Mouse (Mus musculus): ENCODE measurements at regions not wholly inside any gene's neighbourhood (a gene's known extent, or its start where the extent isn't known, plus 50 kb on each side); places are given as distances from the start of the nearest gene placed in this dataset.

DNA sequence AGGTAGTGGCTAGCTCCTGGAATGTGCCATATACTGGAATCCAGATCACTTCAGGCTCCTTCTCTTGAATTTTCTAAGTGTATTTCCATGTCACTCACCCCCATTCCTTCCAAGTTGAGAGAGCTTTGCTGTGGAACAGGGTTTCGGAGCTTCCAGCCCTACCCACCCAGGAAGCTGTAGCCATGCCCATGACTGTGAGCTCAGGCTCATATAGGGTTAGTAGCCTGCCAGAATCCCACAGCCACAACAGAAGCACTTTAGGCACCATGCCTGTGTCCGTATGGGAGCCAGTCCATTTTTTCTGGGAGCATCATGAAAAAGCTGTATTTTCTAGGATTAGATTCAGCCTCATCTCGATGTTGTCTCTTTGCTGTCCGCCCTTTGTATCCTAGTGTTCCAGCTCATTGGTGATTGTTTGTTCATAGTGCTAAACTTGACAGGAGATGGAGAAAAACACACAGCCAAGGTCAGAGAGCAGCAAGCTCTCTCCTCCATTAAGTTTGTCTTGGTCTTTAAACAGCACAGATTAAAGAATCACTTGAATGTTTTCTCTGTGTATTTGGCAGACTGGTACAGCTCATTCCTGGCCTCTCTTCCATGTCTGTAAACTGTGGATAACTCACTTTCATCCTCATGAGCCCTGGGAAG is 526.2 kb upstream of the 4930452B06Rik start:
- in situ Hi-C loops (cut with MboI, MseI) = no loop called here

GRCm38 (mm10) chr14:9191664-9192063 is 525.6 kb upstream of the 4930452B06Rik start:
- in situ Hi-C loops (cut with MboI, MseI) = no loop called here

- in situ Hi-C loops (cut with MboI, MseI) = no loop called here
Measured at GRCm38 (mm10) chr14:9161336-9161735, 495.3 kb upstream of the 4930452B06Rik start.

DNA sequence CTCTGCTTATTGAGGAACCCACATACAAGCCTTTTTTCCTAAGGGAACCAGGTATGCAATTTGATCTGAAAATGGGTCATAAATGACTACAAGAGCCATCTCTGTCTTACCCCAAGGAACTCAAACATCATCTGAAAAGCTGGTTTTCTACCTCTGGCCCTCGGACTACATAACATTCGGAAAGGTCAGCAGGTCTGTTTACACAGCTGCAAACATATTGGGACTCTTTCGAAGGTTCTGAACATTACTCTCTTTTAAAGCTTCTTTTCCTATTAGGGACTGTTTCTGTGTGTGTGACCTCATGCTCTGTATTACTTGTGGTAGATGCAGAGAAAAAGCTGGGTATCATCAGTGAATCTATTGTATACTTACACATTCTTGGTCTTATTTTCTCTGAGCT is 491.9 kb upstream of the 4930452B06Rik start:
- in situ Hi-C loops (cut with MboI, MseI) = no loop called here

GRCm38 (mm10) chr14:9150841-9151240 is 484.8 kb upstream of the 4930452B06Rik start:
- in situ Hi-C loops (cut with MboI, MseI) = no loop called here

GRCm38 (mm10) chr14:9146595-9147219 is 480.7 kb upstream of the 4930452B06Rik start:
- in situ Hi-C loops (cut with MboI, MseI) = no loop called here

DNA sequence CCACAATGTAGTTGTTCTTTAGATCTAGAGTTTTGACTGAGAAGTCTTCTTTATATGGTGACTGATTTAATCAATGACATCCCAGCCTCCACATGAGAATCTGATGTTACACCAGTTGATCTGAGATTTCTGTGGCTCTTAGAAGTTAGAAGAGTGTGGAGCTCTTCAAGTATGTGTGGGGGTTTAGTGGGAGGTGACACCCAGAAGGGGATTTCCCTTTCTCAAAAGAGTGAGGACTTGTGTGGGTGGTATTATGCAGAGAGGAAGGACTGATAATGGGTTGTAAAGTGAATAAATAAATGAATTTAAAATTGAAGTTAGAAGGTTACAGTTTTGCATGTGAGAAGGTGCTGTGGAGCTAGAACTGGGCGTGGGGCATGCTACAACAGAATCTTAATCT is 439.7 kb upstream of the 4930452B06Rik start:
- in situ Hi-C loops (cut with MboI, MseI) = loop anchor here (10.0 kb wide), 1 partner anchor 1009 kb away; no protein-coding TSS in a partner anchor

DNA sequence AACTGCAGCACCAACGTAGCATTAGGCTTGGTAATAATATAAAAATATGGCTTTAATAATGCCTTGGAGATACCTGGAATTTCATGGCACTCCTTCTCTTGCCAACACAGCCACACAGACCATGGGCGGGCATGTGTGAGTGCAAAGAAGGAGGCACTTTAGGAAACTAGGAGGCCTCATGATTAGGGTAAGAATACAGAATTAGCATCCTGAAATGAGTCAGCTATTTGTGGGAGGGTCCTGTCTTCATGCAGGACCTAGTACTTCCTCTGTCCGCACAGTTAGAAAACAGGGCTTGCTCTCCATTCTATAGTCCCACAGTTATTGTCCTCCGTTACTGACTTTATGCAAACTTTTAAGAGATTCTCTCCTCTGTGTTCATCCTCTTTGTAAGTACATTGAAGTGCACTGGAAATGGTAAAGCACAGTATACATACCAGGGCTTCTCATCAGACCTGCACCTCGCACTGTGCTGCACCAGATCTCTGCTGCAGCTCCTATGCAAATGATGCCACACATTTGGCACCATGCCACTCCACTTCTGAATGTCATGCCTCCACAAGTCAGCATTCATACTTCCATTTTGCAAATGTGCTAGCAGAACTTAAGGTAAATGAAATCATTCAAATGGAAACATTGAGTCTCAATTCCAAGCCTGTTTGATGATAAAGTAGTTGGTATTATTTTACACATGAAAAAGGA is 423.7 kb upstream of the 4930452B06Rik start:
- in situ Hi-C loops (cut with MboI, MseI) = no loop called here

GRCm38 (mm10) chr14:9087103-9087502 is 421.1 kb upstream of the 4930452B06Rik start:
- in situ Hi-C loops (cut with MboI, MseI) = no loop called here

DNA sequence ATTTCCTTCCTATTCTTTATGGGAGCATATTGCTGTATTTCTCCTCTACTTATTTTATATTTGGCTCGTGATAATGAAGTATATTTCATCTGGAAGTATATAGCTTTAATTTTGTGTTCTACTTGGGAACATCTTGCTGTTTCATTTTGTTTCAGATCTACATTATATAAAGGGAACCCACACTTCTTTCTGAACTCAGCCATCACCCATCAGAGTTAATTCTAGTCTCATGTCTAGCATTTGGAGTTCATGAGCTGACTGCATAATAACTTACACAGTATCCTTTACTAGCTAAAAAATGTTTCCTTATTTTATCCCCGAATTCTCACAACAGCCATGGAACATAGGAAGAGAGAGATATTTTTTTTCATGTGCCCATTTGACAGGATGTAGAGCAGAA is 413.6 kb upstream of the 4930452B06Rik start:
- in situ Hi-C loops (cut with MboI, MseI) = no loop called here

DNA sequence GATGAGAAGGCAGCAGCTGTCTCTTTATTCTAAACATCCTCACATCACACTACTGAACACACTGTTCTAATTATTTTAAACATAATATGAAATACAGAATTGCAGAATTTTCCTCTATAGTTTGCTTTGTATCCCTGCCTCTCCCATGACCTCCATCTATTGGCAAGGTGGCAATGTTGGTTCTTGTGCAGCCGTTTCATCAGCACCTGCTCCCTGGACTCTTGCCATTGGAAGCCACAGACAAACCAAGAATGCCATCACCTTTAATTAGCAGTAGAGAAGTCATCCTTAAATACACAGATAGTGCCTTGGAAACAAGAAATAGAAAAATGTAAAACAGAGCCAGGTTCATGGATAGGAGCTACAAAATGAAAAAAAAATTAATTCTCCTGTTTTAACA is 413.0 kb upstream of the 4930452B06Rik start:
- in situ Hi-C loops (cut with MboI, MseI) = no loop called here

DNA sequence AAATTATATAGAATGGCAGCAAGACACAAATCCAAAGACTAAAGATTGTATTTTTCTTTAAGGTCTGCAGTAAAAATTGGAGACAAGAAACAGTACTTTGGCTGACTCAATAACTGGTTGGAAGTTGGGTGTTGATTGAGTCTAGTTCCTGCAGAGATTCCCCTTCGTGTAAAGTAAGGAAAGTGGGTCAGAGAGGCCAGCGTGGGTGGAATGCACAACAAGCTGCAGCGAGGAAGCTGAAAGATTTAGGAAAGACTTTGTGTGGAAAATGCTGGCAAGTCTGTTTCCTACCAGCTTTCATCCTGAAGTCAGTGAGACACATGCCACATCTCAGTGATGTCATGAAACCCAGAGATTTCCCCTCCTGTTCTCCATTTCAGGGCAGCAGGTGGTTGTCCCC is 405.1 kb upstream of the 4930452B06Rik start:
- in situ Hi-C loops (cut with MboI, MseI) = no loop called here

- in situ Hi-C loops (cut with MboI, MseI) = no loop called here
Measured at GRCm38 (mm10) chr14:9060058-9060457, 394.0 kb upstream of the 4930452B06Rik start.

GRCm38 (mm10) chr14:9028811-9029210 is 362.8 kb upstream of the 4930452B06Rik start:
- in situ Hi-C loops (cut with MboI, MseI) = loop anchor here (5.0 kb wide), 1 partner anchor 652 kb away; the partner anchor contains the start of gene Oit1

DNA sequence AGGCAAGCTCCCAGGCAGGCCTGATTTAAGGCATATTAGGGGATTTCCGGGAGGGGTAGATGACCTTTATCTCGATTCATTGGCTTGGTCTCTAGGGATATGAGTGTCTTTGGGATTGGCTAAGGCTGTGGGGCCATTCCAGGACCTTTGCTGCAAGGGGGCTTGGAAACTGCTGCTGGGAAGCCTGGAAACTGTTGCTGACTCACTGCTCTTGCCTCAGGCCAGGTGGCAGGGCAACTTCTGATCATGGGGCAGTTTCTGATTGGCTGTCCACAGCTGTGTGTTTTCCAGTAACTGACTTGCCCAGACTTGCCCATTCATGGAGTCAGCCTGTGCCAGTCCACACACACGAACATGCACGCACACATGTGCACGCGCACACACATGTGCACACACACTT is 349.8 kb upstream of the 4930452B06Rik start:
- in situ Hi-C loops (cut with MboI, MseI) = no loop called here

DNA sequence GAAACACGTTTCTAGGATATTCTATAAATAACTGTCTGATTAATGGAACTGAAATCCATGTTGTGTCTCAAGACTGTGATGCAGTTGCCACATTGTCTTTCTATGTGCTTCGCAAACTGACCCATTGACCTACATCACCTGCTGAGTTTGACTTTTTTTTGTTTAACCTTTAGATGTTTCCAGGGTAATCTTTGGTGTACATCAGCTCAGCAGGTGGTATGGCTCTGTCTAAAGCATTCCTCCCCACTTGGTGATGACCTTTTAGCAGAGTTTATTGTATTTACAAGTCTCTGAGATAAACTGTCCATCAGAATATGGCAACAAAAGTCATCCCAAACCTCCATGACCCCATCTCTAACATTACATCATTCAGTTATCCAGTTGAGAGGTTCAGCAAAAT is 337.0 kb upstream of the 4930452B06Rik start:
- in situ Hi-C loops (cut with MboI, MseI) = no loop called here

GRCm38 (mm10) chr14:9000408-9001092 is 334.5 kb upstream of the 4930452B06Rik start:
- in situ Hi-C loops (cut with MboI, MseI) = no loop called here

DNA sequence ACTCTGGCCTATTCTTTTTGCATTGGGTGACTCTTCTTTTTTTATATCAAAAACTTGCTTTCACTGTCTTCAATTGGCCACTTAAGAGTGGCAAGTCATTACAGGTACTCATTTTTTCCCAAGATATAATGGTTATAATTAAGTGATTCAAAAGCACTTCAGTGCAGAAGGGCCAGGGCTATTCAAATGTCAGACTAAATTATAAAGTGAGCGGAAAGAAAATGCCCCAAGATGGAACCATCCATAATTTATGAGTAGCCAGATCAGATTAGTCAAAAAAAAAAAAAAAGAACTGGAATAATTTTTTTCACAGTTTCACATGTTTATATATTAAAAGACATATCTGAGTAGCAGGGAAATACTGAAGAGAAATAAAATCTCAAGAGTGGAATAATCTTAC is 333.8 kb upstream of the 4930452B06Rik start:
- in situ Hi-C loops (cut with MboI, MseI) = no loop called here

GRCm38 (mm10) chr14:8993421-8993820 is 327.4 kb upstream of the 4930452B06Rik start:
- in situ Hi-C loops (cut with MboI, MseI) = no loop called here

DNA sequence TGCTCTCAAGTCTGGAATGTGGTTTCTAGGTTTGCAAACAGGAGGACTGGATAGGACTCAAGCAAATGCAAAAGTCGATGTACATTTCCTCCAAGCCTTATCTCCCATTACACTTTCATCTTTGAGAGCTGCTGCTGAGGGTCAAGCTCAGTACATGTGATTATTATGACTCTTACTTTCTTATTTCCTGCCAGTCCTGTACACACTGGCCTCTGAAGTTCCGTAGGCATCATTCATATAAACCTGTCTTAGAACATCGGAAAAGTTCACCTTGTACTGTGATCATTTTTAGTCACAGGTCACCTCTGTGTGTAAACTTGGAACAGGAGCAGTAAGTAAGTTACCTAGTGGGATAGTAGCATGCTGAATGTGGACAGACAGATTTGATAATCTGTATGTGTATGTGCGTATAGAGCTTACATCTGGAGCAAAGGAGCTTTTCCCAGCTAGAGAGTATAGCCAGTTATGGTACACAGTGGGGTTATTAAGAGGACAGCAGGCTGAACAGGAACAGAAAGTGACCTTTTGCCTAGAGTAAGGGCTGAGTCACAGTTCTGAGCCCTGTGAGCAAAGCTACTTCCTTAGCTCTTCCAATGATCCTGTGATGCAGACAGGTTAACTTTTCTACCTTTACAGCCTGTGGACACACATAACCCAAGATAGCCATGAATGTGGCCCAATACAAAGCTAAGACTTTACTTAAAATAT is 319.2 kb upstream of the 4930452B06Rik start:
- in situ Hi-C loops (cut with MboI, MseI) = no loop called here

- in situ Hi-C loops (cut with MboI, MseI) = no loop called here
Measured at GRCm38 (mm10) chr14:8961554-8961953, 295.5 kb upstream of the 4930452B06Rik start.
